Mouse (Mus musculus) forebrain, embryonic 10.5 days (tissue): Measurements from ENCODE around the gene Acoxl. TPM values are rescaled to one million over a fixed set of nuclear protein-coding genes. Genes with fewer than 3 reads are reported as not detected.
A peak's percentile ranks its signal among the peaks of the same experiment; 100 is the strongest.
"Not testable (repeated sequence)": the region's sequence is repeated elsewhere in the genome, so short reads cannot be mapped to it uniquely, and the experiment has no call there.

Source experiments
- DNase-seq: peaks from one replicate; pipeline ENCODE4 v3.0.0-alpha.2; 2017; ENCODE audit warnings: low spot score; ENCODE audit errors: extremely low spot score
- H3K27ac ChIP-seq: fragments of 300-500 bp; sonication (generic); 2 replicates; pipeline ENCODE4 v1.5.1; 2016; ENCODE audit warnings: mild to moderate bottlenecking
- H3K27me3 ChIP-seq: fragments of 300-500 bp; sonication (generic); 2 replicates; pipeline ENCODE4 v1.6.1; 2016; ENCODE audit warnings: mild to moderate bottlenecking; ENCODE audit not compliant: poor library complexity, severe bottlenecking
- H3K36me3 ChIP-seq: fragments of 300-500 bp; sonication (generic); replicated peaks from 2 replicates; pipeline ENCODE4 v1.6.1; 2016; ENCODE audit warnings: mild to moderate bottlenecking, moderate library complexity
- H3K4me1 ChIP-seq: fragments of 300-500 bp; sonication (generic); 2 replicates; pipeline ENCODE4 v1.6.1; 2016
- H3K4me3 ChIP-seq: fragments of 300-500 bp; sonication (generic); 2 replicates; pipeline ENCODE4 v1.5.1; 2016; ENCODE audit warnings: mild to moderate bottlenecking, moderate library complexity
- H3K9me3 ChIP-seq: fragments of 300-500 bp; sonication (generic); 2 replicates; pipeline ENCODE4 v1.6.1; 2016; ENCODE audit warnings: mild to moderate bottlenecking, moderate library complexity
- WGBS: fragments of 180-500 bp; shearing (Covaris S2); methylation state at CpG from one replicate; pipeline ENCODE4 v1.1.7; 2016; 5-methylcytosine and 5-hydroxymethylcytosine counted together
- polyA plus RNA-seq: library from polyadenylated mRNA; unstranded; fragments of >200 nt; fragmentation: Nextera tagmentation; extraction: Ambion mirVana; gene quantifications from 2 replicates; pipeline ENCODE4 v1.2.1, GENCODE M21; 2016

The Acoxl gene
- polyA plus RNA-seq, 1 experiment from 2014 or later, result 0.09 TPM

- H3K36me3 ChIP-seq, result no peaks in the 10 kb centered on the region
- no peaks in the 10 kb centered on the region for H3K9me3 ChIP-seq
- H3K27me3 ChIP-seq, result no peaks in the 10 kb centered on the region
- DNase-seq, result no peak
- H3K4me1 ChIP-seq, result peaks cover 3% of the 10 kb centered on the region; the same call in 1 of the 2 replicates
- no peak overlapping the region for H3K4me3 ChIP-seq
- no peak overlapping the region for H3K27ac ChIP-seq
- WGBS, result 100% methylated on average over 1 of the region's 1 CpGs
These were observed 246.8 kb downstream of the Acoxl start for GRCm38 (mm10) chr2:128085481-128085880.

- Histone ChIP-seq H3K9me3 (no peaks in the 10 kb centered on the region), H3K4me1 (peaks cover 10% of the 10 kb centered on the region), H3K4me3 (no peak overlapping the region), H3K27me3 (no peaks in the 10 kb centered on the region), H3K36me3 (no peaks in the 10 kb centered on the region), H3K27ac (no peak overlapping the region)
- no peak for DNase-seq
- 84% methylated on average over 14 of the region's 14 CpGs for WGBS
These were observed 247.7 kb downstream of the Acoxl start for GRCm38 (mm10) chr2:128086301-128086886.

GRCm38 (mm10) chr2:128086996-128087526 lies 248.4 kb downstream of the Acoxl start:
- Histone ChIP-seq H3K36me3 (no peaks in the 10 kb centered on the region), H3K4me1 (peaks cover 17% of the 10 kb centered on the region), H3K9me3 (no peaks in the 10 kb centered on the region), H3K4me3 (no peak overlapping the region), H3K27me3 (no peaks in the 10 kb centered on the region), H3K27ac (no peak overlapping the region)
- DNase-seq, result no peak
- 92% methylated on average over 7 of the region's 7 CpGs for WGBS

- no peak for DNase-seq
- 87% methylated on average over 8 of the region's 8 CpGs for WGBS
- no peak overlapping the region for H3K4me3 ChIP-seq
- no peaks in the 10 kb centered on the region for H3K27me3 ChIP-seq
- H3K4me1 ChIP-seq, result peaks cover 26% of the 10 kb centered on the region
- H3K9me3 ChIP-seq, result no peaks in the 10 kb centered on the region
- H3K36me3 ChIP-seq, result no peaks in the 10 kb centered on the region
- H3K27ac ChIP-seq, result no peak overlapping the region
These were observed 249.3 kb downstream of the Acoxl start for GRCm38 (mm10) chr2:128087798-128088545.

- Histone ChIP-seq H3K4me3 (no peak overlapping the region), H3K36me3 (no peaks in the 10 kb centered on the region), H3K9me3 (no peaks in the 10 kb centered on the region), H3K27ac (peak overlapping the region; percentile 78; the same call in 1 of the 2 replicates), H3K4me1 (peaks cover 39% of the 10 kb centered on the region), H3K27me3 (no peaks in the 10 kb centered on the region)
- no peak for DNase-seq
- 85% methylated on average over 6 of the region's 6 CpGs for WGBS
These were observed 251.7 kb downstream of the Acoxl start for GRCm38 (mm10) chr2:128090283-128090885.

GRCm38 (mm10) chr2:128091431-128092369 lies 253.0 kb downstream of the Acoxl start:
- Histone ChIP-seq H3K4me3 (peak overlapping the region; percentile 5; the same call in 1 of the 2 replicates), H3K9me3 (no peaks in the 10 kb centered on the region), H3K27me3 (no peaks in the 10 kb centered on the region), H3K36me3 (no peaks in the 10 kb centered on the region), H3K4me1 (peaks cover 40% of the 10 kb centered on the region), H3K27ac (peak overlapping the region; percentile 78)
- WGBS, result 39% methylated on average over 11 of the region's 11 CpGs
- peak; percentile 62 for DNase-seq

- peak overlapping the region; percentile 78 for H3K27ac ChIP-seq
- H3K36me3 ChIP-seq, result no peaks in the 10 kb centered on the region
- no peaks in the 10 kb centered on the region for H3K27me3 ChIP-seq
- no peak overlapping the region for H3K4me3 ChIP-seq
- DNase-seq, result no peak
- no peaks in the 10 kb centered on the region for H3K9me3 ChIP-seq
- peaks cover 40% of the 10 kb centered on the region for H3K4me1 ChIP-seq
- WGBS, result 74% methylated on average over 2 of the region's 2 CpGs
These were observed 253.8 kb downstream of the Acoxl start for GRCm38 (mm10) chr2:128092451-128092850.

GRCm38 (mm10) chr2:128094196-128094595 lies 255.5 kb downstream of the Acoxl start:
- Histone ChIP-seq H3K4me1 (peaks cover 40% of the 10 kb centered on the region), H3K27ac (peak overlapping the region; percentile 48; the same call in 1 of the 2 replicates), H3K27me3 (no peaks in the 10 kb centered on the region), H3K4me3 (no peak overlapping the region), H3K36me3 (no peaks in the 10 kb centered on the region), H3K9me3 (no peaks in the 10 kb centered on the region)
- WGBS, result 85% methylated on average over 5 of the region's 5 CpGs
- no peak for DNase-seq

GRCm38 (mm10) chr2:128094602-128095001 lies 255.9 kb downstream of the Acoxl start:
- Histone ChIP-seq H3K27ac (no peak overlapping the region), H3K36me3 (no peaks in the 10 kb centered on the region), H3K27me3 (no peaks in the 10 kb centered on the region), H3K9me3 (no peaks in the 10 kb centered on the region), H3K4me3 (no peak overlapping the region), H3K4me1 (peaks cover 40% of the 10 kb centered on the region)
- 84% methylated on average over 2 of the region's 2 CpGs for WGBS
- no peak for DNase-seq

GRCm38 (mm10) chr2:128095270-128095669 lies 256.6 kb downstream of the Acoxl start:
- Histone ChIP-seq H3K4me3 (no peak overlapping the region), H3K27me3 (no peaks in the 10 kb centered on the region), H3K36me3 (no peaks in the 10 kb centered on the region), H3K27ac (no peak overlapping the region), H3K4me1 (peaks cover 40% of the 10 kb centered on the region), H3K9me3 (no peaks in the 10 kb centered on the region)
- WGBS, result 69% methylated on average over 1 of the region's 1 CpGs
- no peak for DNase-seq

GRCm38 (mm10) chr2:128096070-128096469 lies 257.4 kb downstream of the Acoxl start:
- no peak for DNase-seq
- H3K4me1 ChIP-seq, result peaks cover 36% of the 10 kb centered on the region
- no peak overlapping the region for H3K4me3 ChIP-seq
- H3K27me3 ChIP-seq, result no peaks in the 10 kb centered on the region
- no peaks in the 10 kb centered on the region for H3K36me3 ChIP-seq
- no peaks in the 10 kb centered on the region for H3K9me3 ChIP-seq
- H3K27ac ChIP-seq, result no peak overlapping the region
- WGBS, result 83% methylated on average over 1 of the region's 1 CpGs

GRCm38 (mm10) chr2:128098118-128098517 lies 259.4 kb downstream of the Acoxl start:
- not testable (repeated sequence) for H3K27me3 ChIP-seq

More at GRCm38 (mm10) chr2:128098118-128098517, 259.4 kb downstream of the Acoxl start:
- H3K9me3 ChIP-seq, DNase-seq, H3K4me3 ChIP-seq, H3K27ac ChIP-seq, H3K36me3 ChIP-seq: not testable (repeated sequence)
- 81% methylated on average over 5 of the region's 5 CpGs for WGBS
- peaks cover 19% of the 10 kb centered on the region for H3K4me1 ChIP-seq
